Mouse (Mus musculus) hindbrain, embryonic 14.5 days (tissue): ENCODE data around the gene Gm9964. TPM values are rescaled to one million over a fixed set of nuclear protein-coding genes. Genes with fewer than 3 reads are reported as not detected.
"Not testable (repeated sequence)": the region's sequence is repeated elsewhere in the genome, so short reads cannot be mapped to it uniquely, and the experiment has no call there.

Source experiments
- ATAC-seq: fragments of 200-750 bp; cut with Nextera tagmentation; 2 replicates; pipeline ENCODE4 v1.8.0; 2017; ENCODE audit warnings: moderate number of reproducible peaks, mild to moderate bottlenecking, moderate TSS enrichment, moderate library complexity; ENCODE audit not compliant: low FRiP score
- DNase-seq: peaks from one replicate; pipeline ENCODE4 v3.0.0-alpha.2; 2015; ENCODE audit warnings: low spot score
- H3K27ac ChIP-seq: fragments of 300-500 bp; sonication (generic); 2 replicates; pipeline ENCODE4 v1.5.1; 2014; ENCODE audit warnings: mild to moderate bottlenecking, moderate library complexity
- H3K27me3 ChIP-seq: fragments of 300-500 bp; sonication (generic); 2 replicates; pipeline ENCODE4 v1.6.1; 2014; ENCODE audit warnings: mild to moderate bottlenecking, low read length, mixed read lengths; ENCODE audit not compliant: control insufficient read depth, insufficient read depth
- H3K36me3 ChIP-seq: fragments of 300-500 bp; sonication (generic); replicated peaks from 2 replicates; pipeline ENCODE4 v1.6.1; 2014; ENCODE audit not compliant: control insufficient read depth, insufficient read depth
- H3K4me1 ChIP-seq: fragments of 300-500 bp; sonication (generic); replicated peaks from 2 replicates; pipeline ENCODE4 v1.6.1; 2014; ENCODE audit warnings: antibody characterized with exemption, low read length, mixed read lengths; ENCODE audit not compliant: control insufficient read depth, insufficient read depth
- H3K4me2 ChIP-seq: fragments of 300-500 bp; sonication (generic); replicated peaks from 2 replicates; pipeline ENCODE4 v1.6.1; 2014; ENCODE audit warnings: mild to moderate bottlenecking, moderate library complexity
- H3K4me3 ChIP-seq: fragments of 300-500 bp; sonication (generic); replicated peaks from 2 replicates; pipeline ENCODE4 v1.5.1; 2014; ENCODE audit warnings: mild to moderate bottlenecking, low read length
- H3K9ac ChIP-seq: fragments of 300-500 bp; sonication (generic); 2 replicates; pipeline ENCODE4 v1.6.1; 2014
- H3K9me3 ChIP-seq: fragments of 300-500 bp; sonication (generic); 2 replicates; pipeline ENCODE4 v1.6.1; 2016; ENCODE audit warnings: low read length; ENCODE audit not compliant: control insufficient read depth
- WGBS: fragments of 180-500 bp; shearing (Covaris S2); extraction: QIAGEN DNeasy Blood & Tissue Kit; methylation state at CpG from one replicate; pipeline ENCODE4 v1.1.7; 2014; 5-methylcytosine and 5-hydroxymethylcytosine counted together
- polyA plus RNA-seq: library from polyadenylated mRNA; unstranded; fragments of >200 nt; fragmentation: Nextera tagmentation; extraction: Ambion mirVana; gene quantifications from 2 replicates; pipeline ENCODE4 v1.2.1, GENCODE M21; 2014

Gene Gm9964
- polyA plus RNA-seq, 1 experiment from 2014 or later: not detected

DNA sequence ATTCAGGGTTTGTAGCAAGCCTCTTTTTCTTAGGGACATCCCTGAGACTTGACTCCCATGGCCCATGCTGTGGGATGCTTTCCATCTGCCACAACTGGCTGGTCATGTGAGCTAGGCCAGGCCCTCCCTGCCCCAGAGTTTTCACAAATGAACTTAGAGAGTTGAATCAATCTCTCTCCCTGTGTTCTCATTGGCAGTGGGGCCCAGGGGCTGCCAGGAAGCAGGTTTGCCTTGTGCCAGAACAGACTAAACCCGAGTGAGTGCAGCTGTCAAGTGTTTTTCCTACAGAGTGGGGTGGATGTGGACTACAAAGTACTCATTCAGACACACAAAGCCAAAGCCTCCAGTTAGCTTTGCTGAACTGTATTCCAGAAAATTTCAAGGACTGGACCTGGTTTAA, 29.5 kb downstream of the Gm9964 start:
- Histone ChIP-seq H3K4me2 (no peak overlapping the region), H3K36me3 (no peaks in the 10 kb centered on the region), H3K4me3 (no peak overlapping the region), H3K4me1 (no peaks in the 10 kb centered on the region), H3K9me3 (no peaks in the 10 kb centered on the region), H3K27ac (no peak overlapping the region), H3K9ac (no peak overlapping the region), H3K27me3 (no peaks in the 10 kb centered on the region)
- ATAC-seq (no peak), DNase-seq (no peak)
- 30% methylated on average over 1 of the region's 1 CpGs for WGBS

GRCm38 (mm10) chr11:79264376-79264775, 32.3 kb downstream of the Gm9964 start:
- 63% methylated on average over 3 of the region's 3 CpGs for WGBS
- H3K9me3 ChIP-seq: no peaks in the 10 kb centered on the region
- DNase-seq (no peak), ATAC-seq (no peak)
- no peaks in the 10 kb centered on the region for H3K4me1 ChIP-seq
- H3K9ac ChIP-seq: no peak overlapping the region
- no peaks in the 10 kb centered on the region for H3K36me3 ChIP-seq
- no peak overlapping the region for H3K27ac ChIP-seq
- no peak overlapping the region for H3K4me3 ChIP-seq
- H3K27me3 ChIP-seq: no peaks in the 10 kb centered on the region
- H3K4me2 ChIP-seq: no peak overlapping the region

GRCm38 (mm10) chr11:79260126-79260525, 36.6 kb downstream of the Gm9964 start:
- not testable (repeated sequence) for ATAC-seq

GRCm38 (mm10) chr11:79258738-79259137, 38.0 kb downstream of the Gm9964 start:
- Histone ChIP-seq H3K36me3 (no peaks in the 10 kb centered on the region), H3K27ac (no peak overlapping the region)
- no peak for ATAC-seq

More at GRCm38 (mm10) chr11:79260126-79260525, 36.6 kb downstream of the Gm9964 start:
- 90% methylated on average over 4 of the region's 4 CpGs for WGBS
- H3K4me2 ChIP-seq, H3K4me3 ChIP-seq, H3K36me3 ChIP-seq, H3K9me3 ChIP-seq, H3K9ac ChIP-seq, H3K27me3 ChIP-seq, H3K27ac ChIP-seq, DNase-seq, H3K4me1 ChIP-seq: not testable (repeated sequence)

DNA sequence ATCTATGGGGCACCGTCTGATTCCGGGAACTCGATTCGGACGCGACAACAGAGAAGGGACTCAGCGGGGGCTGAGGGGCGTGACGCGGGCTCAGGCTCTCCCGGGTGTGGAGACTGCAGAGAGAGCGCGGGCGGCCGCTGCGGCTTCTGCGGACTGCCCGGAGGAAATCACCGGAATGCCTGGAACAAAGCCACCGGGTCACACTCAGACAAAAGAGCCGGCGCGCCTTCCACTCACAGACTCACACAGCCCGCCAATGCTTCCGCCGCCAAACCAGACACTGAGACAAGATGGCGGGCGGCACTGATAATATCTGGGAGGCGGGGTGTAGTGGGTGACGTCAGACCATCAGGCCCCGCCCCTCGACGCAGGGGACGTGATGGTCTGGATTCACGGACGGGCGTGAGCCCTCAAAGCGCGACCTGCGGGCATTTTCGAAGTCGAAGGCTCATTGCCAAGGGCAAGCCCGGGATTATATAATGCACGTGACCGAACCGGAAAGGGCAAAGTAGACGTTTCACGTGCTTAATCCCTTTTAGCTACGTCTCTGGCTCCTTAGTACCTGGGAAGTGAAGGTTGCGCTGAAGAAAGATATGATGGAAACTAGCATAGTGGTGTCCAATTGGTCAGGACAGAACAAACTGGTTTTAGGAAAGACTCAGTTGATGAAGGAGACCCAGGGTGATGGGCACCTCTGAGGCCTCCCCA, 42.2 kb downstream of the Gm9964 start, which contains the start of gene Wsb1:
Gene Wsb1, minus strand, starts transcription at position 281 of the 708 bp plus-strand sequence.
- Histone ChIP-seq H3K36me3 (peaks cover 17% of the 10 kb centered on the region), H3K4me1 (peaks cover 35% of the 10 kb centered on the region), H3K27me3 (no peaks in the 10 kb centered on the region), H3K4me2 (peak within 1 kb of the TSS; percentile 90), H3K4me3 (peak within 1 kb of the TSS; percentile 64), H3K27ac (peak within 1 kb of the TSS; percentile 95), H3K9ac (peak within 1 kb of the TSS; percentile 87), H3K9me3 (no peaks in the 10 kb centered on the region)
- DNase-seq (peak; percentile 95), ATAC-seq (peak; percentile 94)
- WGBS: 2% methylated on average over 50 of the region's 50 CpGs

More at GRCm38 (mm10) chr11:79258738-79259137, 38.0 kb downstream of the Gm9964 start:
- 81% methylated on average over 6 of the region's 6 CpGs for WGBS
- H3K4me2 ChIP-seq: no peak overlapping the region
- no peak for DNase-seq
- H3K4me1 ChIP-seq: peaks cover 4% of the 10 kb centered on the region; the same call in 1 of the 2 replicates
- H3K27me3 ChIP-seq: no peaks in the 10 kb centered on the region
- no peaks in the 10 kb centered on the region for H3K9me3 ChIP-seq
- no peak overlapping the region for H3K9ac ChIP-seq
- H3K4me3 ChIP-seq: no peak overlapping the region

- Histone ChIP-seq H3K4me1 (peaks cover 35% of the 10 kb centered on the region), H3K27me3 (no peaks in the 10 kb centered on the region), H3K9me3 (no peaks in the 10 kb centered on the region), H3K4me2 (peak overlapping the region; percentile 90), H3K36me3 (peaks cover 25% of the 10 kb centered on the region), H3K27ac (peak overlapping the region; percentile 95), H3K4me3 (peak overlapping the region; percentile 64), H3K9ac (peak overlapping the region; percentile 87)
- ATAC-seq (peak; percentile 59; the same call in 1 of the 2 replicates), DNase-seq (peak; percentile 46)
- 2% methylated on average over 49 of the region's 49 CpGs for WGBS
Observed at GRCm38 (mm10) chr11:79253542-79254390, 42.9 kb downstream of the Gm9964 start.

DNA sequence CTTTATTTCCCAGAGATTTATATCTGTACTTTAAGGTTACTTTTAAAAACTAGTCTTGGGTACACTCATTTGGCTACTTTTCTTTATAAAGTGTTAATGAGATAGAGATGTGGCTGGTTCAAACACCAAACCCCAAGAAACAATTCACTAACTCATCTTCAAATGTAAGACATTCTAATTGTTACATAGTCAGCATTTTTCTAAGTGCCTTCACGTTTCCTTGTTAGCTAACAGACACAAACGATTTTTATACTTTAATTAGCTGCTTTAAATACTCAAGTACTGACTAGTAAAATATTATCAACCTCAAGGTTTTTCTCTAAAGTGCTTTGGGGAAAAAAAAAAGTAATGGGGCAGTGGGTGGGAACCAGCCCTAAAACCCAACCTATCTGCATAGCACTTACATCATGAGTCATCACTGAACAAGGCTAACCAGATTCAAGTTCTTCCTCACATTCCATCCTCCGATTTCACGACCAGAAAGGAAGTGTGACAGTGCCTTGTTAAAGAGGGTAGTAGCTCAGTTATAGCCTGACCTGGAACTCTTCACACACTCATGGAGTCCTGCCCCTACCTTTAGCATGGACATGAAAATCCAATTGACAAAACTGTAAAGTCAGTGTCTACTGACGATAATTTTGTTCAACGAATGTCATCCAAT, 43.7 kb downstream of the Gm9964 start:
- Histone ChIP-seq H3K4me3 (peak overlapping the region; percentile 64), H3K4me1 (peaks cover 35% of the 10 kb centered on the region), H3K27ac (no peak overlapping the region), H3K36me3 (peaks cover 30% of the 10 kb centered on the region), H3K9ac (peak overlapping the region; percentile 87), H3K9me3 (no peaks in the 10 kb centered on the region), H3K27me3 (no peaks in the 10 kb centered on the region), H3K4me2 (peak overlapping the region; percentile 90)
- ATAC-seq (no peak), DNase-seq (no peak)
- 22% methylated on average over 6 of the region's 6 CpGs for WGBS
